Mouse (Mus musculus): ENCODE data around the gene AI661453. TPM values are rescaled to one million over a fixed set of nuclear protein-coding genes. Genes with fewer than 3 reads are reported as not detected.

Gene AI661453
- polyA plus RNA-seq, 1 experiment from 2014 or later, result 0.77 TPM

DNA sequence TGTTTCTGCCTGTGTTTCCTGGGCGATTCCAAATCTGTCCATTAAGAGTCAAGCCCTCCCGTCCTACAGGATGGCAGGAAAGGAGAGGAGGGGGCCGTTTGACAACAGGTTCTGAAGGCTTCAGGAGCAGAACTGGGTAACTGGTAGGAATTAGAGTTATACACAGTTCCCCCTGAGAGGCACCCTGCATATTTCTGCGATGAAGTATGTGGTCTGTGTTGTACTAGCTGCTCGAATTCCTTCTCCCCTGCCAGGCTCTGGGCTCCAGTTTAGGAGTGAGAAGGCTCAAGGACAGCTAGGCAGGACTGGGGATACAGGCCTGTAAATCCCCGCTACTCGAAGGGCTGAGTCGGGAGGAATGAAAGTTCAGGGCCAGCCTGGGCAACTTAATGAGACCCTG, 81.8 kb downstream of the AI661453 start:
- H3K9me3 ChIP-seq (replicated peaks; ENCODE audit: control insufficient read depth, low read length), result no peaks in the 10 kb centered on the region
- H3K4me1 ChIP-seq (ENCODE audit: control insufficient read depth, low read depth, low read length), result peaks cover 61% of the 10 kb centered on the region
- peak overlapping the region; percentile 38 for H3K27ac ChIP-seq (ENCODE audit: low read length)
- H3K27me3 ChIP-seq (ENCODE audit: control insufficient read depth, insufficient read depth, low read depth, low read length), result no peaks in the 10 kb centered on the region
- no peak overlapping the region for H3K4me2 ChIP-seq (ENCODE audit: low read depth, low read length)
- no peak overlapping the region for H3K4me3 ChIP-seq (ENCODE audit: low read depth, low read length)
- ATAC-seq (ENCODE audit: low read depth), result no peak
- no peaks in the 10 kb centered on the region for H3K36me3 ChIP-seq (ENCODE audit: control insufficient read depth, insufficient read depth)
- 56% methylated on average over 8 of the region's 8 CpGs for WGBS (ENCODE audit: insufficient replicate concordance)
- H3K9ac ChIP-seq (ENCODE audit: low read depth, low read length), result no peak overlapping the region

Other genes starting within 250 kb of the AI661453 start
- 31.7 and 34.3 TPM in 2 replicates for gene Mrps10, start 67.7 kb upstream of the AI661453 start, polyA plus RNA-seq (2015; fragmentation: Nextera tagmentation; extraction: Ambion mirVana)
- gene Guca1b, start 51.2 kb upstream of the AI661453 start, polyA plus RNA-seq (2015; fragmentation: Nextera tagmentation; extraction: Ambion mirVana), result 0.14 and 0.39 TPM in 2 replicates
- 0.97 and 2.0 TPM in 2 replicates for gene Guca1a, start 36.0 kb upstream of the AI661453 start, polyA plus RNA-seq (2015; fragmentation: Nextera tagmentation; extraction: Ambion mirVana)
- gene 1700001C19Rik, start 761 bp downstream of the AI661453 start, polyA plus RNA-seq (2015; fragmentation: Nextera tagmentation; extraction: Ambion mirVana), result 1.7 and 2.3 TPM in 2 replicates
- 14.2 and 14.3 TPM in 2 replicates for gene Taf8, start 65.7 kb downstream of the AI661453 start, polyA plus RNA-seq (2015; fragmentation: Nextera tagmentation; extraction: Ambion mirVana)
- 300 and 331 TPM in 2 replicates for gene Ccnd3, start 68.4 kb downstream of the AI661453 start, polyA plus RNA-seq (2015; fragmentation: Nextera tagmentation; extraction: Ambion mirVana)
- gene Bysl, start 174.9 kb downstream of the AI661453 start, polyA plus RNA-seq (2015; fragmentation: Nextera tagmentation; extraction: Ambion mirVana), result 12.5 and 12.7 TPM in 2 replicates
- 22.3 and 22.4 TPM in 2 replicates for gene Med20, start 175.0 kb downstream of the AI661453 start, polyA plus RNA-seq (2015; fragmentation: Nextera tagmentation; extraction: Ambion mirVana)
- gene Gm20517, start 175.0 kb downstream of the AI661453 start, polyA plus RNA-seq (2015; fragmentation: Nextera tagmentation; extraction: Ambion mirVana), result 0.97 and 1.1 TPM in 2 replicates
- 2.9 and 3.6 TPM in 2 replicates for gene Usp49, start 194.1 kb downstream of the AI661453 start, polyA plus RNA-seq (2015; fragmentation: Nextera tagmentation; extraction: Ambion mirVana)

Measured in liver, embryonic 16.5 days (tissue).